Mouse (Mus musculus): ENCODE data around the gene Auts2.

- TF ChIP-seq EP300 (IDR thresholded peaks at IDR 0.05; ENCODE audit: low read depth): no peak
- no peak for TF ChIP-seq CTCF (IDR thresholded peaks at IDR 0.05; ENCODE audit: low read depth)
Measured at GRCm38 (mm10) chr5:132472184-132472829, 70.8 kb downstream of the Auts2 start.
